Mouse (Mus musculus): ENCODE results near the gene Taok1.
A peak's percentile ranks its signal among the peaks of the same experiment; 100 is the strongest.

The Taok1 gene

GRCm38 (mm10) chr11:77507426-77507825 is 100.2 kb downstream of the Taok1 start:
- no peak for DNase-seq

DNA sequence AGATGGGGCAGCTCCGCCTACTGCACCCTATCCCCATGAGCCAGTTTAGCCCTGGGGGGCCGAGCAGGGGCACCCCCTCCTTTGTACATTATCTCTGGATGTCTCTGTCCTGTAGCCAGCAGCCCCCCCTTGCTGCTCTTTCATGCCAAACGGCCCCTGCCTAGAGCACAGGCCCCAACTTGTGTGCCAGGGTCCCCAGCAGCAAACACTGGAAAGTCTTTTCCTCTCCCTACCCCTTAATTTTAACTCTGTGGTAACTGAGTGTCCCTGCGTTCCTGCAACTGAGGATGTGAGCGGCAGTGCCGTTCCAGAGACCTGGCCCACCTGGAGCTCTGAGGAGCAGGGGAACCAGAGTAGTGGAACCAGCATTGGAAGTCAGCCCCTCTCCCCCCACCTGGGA is 100.7 kb downstream of the Taok1 start:
- peak in 1 of 2 experiments; percentile 17 for DNase-seq

DNA sequence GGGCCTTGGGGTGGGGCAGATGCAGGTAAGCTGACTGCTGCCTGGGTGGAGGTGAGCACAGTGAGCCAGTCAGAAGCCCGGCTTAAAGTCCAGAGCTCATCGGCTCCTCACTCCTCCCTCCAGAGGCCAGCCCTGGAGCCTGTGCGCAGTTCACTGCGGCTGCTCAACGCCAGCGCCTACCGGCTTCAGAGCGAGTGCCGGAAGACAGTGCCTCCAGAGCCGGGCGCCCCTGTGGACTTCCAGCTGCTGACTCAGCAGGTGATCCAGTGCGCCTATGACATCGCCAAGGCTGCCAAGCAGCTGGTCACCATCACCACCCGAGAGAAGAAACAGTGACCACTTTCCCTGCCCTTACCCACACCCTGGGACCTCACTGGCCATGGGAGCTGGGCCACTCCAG is 101.3 kb downstream of the Taok1 start:
- peak in 1 of 2 experiments; percentile 27 for DNase-seq

DNA sequence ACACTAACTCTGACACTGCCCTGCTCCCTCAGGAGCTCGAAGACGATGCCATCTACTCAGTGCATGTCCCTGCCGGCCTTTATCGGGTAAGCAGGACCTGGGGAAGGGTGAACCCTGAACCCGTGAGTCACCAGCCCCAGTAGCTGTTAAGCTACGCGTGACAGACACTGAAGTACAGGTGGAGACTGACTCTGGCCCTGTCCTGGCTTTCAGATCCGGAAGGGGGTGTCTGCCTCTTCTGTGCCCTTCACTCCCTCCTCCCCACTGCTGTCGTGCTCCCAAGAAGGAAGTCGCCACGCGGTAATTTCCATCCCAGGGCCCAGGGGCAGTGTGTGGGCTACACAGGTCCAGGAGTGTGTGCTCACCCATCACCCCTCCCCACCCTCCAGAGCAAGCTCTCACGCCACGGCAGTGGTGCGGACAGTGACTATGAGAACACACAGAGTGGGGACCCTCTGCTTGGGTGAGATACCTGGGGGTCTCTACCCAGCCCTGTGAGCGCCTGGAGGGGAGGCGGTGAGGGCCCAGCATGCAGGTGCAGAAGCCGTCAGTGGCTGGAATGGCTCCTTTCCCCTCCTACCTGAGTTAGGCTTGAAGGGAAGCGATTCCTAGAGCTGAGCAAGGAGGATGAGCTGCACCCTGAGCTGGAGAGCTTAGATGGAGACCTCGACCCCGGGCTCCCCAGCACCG is 102.2 kb downstream of the Taok1 start:
- DNase-seq = peak in 1 of 2 experiments; percentile 20

DNA sequence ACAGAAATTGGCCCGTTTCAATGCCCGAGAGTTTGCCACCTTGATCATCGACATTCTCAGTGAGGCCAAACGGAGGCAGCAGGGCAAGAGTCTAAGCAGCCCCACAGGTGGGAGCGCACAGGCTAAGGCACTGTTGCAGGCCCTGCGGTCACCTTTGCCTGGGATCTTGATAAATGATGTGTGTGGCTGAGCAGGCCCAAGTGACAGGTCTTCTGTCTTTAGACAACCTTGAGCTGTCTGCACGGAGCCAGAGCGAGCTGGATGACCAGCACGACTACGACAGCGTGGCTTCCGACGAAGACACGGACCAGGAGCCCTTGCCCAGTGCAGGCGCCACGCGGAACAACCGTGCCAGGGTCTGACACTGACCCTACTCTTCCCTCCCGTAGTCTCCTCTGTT is 103.2 kb downstream of the Taok1 start:
- no peak for DNase-seq

DNA sequence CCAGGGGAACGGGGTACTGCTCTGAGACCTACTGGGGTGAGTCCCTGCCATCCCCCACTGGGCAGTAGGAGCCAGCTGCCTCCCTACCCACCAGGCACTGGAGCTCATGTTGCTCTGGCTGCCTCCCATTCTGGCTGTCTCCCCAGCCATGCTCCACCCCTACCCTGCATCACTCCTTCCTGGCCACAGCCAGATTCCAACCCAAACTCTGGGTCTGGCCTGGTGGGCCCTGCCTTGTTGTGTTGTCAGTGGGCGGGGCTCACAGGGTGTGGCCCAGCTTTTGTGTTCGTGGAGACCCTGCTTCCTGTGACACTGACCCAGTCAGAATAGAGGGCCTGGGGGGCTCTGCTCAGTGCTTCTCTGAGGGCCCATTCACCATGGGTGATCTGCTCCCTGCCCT is 104.1 kb downstream of the Taok1 start:
- no peak for DNase-seq

DNA sequence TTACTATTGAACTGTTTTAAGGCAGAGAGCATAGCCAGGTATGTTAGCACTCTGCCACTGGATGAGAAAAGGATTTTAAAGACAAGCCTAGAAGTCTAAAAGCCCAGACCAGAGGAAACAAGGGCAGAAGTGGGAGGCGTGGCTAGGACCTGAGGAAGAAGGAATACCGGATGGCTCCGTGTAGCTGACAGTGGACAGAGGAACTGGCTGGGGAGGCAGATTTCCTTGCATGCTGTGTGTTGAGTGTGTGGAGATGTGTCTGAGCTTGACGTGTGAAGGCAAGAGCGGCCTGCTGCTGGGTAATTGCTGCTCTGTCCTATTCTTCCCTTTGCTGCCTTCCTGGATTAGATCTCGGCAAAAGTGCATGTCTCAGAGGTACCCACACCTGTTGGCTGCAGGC is 105.1 kb downstream of the Taok1 start:
- no peak for DNase-seq

GRCm38 (mm10) chr11:77501971-77502370 is 105.6 kb downstream of the Taok1 start:
- no peak for DNase-seq

DNA sequence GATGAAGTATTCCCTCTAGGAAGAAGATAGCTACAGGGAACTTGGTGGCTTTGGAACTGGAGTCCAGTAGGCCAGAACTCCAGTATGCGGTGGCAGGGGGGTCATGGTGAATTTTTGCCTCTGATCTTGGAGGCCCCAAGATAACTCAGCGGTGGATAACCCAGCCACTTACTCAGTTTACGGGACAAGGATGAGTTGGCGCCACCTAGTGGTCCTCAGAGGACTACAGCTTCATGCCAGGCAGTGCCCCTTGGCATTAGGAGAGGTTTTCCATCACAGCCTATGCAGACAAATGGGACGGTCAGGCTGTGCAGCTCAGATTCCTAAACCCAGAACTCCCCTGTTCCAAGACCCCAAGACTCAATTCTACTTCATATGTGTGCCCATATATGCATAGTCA is 106.2 kb downstream of the Taok1 start:
- DNase-seq = peak; percentile 69 to 75

- no peak for DNase-seq
Measured at GRCm38 (mm10) chr11:77500361-77501325, 107.0 kb downstream of the Taok1 start.

DNA sequence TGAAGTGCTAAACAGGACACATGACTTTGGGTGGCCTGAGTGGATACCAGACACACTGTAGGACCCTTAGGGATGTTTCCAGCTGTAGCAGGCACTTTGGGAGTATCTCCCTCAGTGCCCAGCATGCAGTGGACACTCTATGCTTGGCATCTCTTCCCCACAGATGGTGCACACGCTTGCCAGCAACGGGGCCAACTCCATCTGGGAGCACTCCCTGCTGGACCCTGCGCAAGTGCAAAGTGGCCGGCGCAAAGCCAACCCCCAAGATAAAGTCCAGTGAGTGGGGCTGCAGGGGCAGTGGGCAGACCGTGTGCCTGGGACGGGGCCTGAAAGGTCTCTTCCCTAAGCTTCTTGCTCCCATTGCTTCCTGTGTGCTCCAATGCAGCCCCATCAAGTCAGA is 108.3 kb downstream of the Taok1 start:
- DNase-seq = no peak

DNA sequence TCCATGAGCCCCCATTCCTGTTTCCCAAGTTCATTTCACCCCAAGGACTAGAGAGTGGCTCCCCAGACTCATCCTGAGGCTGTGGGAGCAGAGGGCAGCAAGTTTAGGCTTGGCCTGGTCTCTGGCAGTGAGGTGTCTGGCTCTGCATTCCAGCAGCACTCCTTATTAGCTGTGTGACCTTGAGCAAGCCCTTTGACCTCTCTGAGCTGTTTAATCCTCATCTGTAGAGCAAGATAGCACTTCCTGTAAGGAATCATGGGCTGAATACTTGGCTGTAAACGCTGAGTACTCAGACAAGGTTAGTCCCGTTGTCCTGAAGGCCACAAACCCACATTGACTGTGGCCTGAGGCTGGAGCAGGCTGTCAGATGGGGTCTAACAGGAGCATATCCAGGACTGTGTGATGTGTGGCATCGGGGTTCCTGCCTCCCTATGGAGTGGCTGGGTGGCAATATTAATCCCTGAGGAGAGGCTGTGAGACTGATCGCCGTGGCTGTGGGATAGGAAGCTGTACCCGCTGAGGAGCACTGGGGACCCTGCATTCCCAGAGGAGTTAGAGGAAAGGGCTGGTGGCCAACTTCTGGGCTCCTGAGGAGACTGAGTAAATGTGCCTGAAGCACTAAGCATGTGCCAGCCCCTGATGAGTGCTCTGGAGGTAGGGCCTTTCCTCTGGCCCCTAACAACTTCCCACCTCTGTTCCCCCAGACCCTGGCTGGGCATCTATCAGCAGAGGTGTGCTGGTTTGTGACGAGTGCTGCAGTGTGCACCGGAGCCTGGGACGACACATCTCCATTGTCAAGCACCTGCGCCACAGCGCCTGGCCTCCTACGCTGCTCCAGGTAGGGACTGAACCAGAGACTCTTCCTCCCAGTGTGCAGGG is 109.1 kb downstream of the Taok1 start:
- no peak for DNase-seq

- DNase-seq = no peak
Measured at GRCm38 (mm10) chr11:77497851-77498250, 109.8 kb downstream of the Taok1 start.

DNA sequence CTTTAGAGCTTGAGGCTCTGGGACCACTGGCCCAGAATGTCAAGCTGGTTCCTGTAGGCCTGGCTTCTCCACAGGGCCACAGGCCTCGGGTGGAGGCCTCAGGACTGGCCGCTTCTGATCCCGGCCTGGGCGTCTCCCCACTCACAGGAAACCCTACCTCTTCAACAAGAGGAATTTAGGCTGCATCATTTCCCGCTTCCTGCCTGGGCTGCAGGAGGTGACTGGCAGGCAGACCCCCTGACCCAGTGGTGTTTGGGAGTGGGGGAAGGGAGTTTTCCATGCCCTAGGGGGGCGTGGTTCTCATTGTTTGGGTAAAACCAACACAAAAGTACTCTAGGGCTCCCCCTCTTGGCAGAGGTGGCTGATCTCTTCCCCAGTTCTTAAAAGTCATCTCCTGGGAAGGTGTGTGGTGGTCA is 110.3 kb downstream of the Taok1 start:
- peak; percentile 59 to 62 for DNase-seq

GRCm38 (mm10) chr11:77495507-77495906 is 112.1 kb downstream of the Taok1 start:
- no peak for DNase-seq

DNA sequence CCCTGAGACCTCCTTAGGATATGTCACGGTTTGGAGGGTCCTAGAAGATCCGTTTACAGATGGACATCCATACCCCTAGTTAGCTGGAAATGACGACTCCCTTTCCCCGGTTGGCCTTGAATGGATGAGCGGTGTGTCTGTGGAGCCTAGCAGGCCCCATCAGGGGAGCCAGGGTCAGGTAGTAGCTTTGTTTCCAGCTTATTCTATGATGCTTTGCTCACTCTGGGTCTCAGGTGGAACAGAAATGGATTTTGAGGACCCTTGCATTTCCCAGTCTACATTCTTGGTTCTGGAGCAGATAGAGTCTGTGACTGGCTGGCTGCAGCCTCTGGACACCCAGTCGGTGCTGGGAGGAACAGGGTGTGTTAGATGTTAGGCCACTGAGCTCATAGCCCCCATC is 112.8 kb downstream of the Taok1 start:
- no peak for DNase-seq

GRCm38 (mm10) chr11:77494344-77494676 is 113.3 kb downstream of the Taok1 start:
- DNase-seq = no peak

GRCm38 (mm10) chr11:77493512-77494343 is 113.9 kb downstream of the Taok1 start, which contains the start of gene Git1:
TSS of gene Git1 (plus strand) at chr11:77493562.
- peak; percentile 54 to 70 for DNase-seq

- DNase-seq = peak; percentile 92 to 95
Measured at GRCm38 (mm10) chr11:77492911-77493332, 114.7 kb downstream of the Taok1 start.

DNA sequence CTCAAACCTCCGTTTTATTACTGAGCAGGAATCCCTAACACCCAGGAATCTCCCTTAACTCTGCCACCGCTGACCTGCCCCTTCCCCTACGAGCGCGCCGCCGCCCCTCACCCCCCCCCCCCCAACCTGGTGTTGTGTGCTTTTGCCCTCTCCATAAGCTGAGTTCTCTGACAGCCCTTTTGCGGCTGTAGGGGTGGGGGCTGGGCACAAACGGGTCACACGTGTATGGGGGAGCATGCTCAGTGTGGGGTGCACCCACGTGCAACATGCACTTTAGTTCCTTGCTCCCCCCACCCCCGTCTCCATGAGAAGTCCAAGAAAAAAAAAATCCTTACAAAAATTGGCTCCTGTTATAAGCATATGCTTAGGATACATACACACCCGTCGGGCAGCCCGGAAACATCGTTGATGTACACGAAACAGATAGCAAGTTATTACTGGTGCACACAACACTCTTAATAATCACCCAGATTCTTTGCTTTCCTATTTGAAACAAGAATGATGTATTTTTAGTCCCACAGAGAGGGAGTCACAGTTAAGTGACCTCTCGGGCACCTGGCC is 115.2 kb downstream of the Taok1 start:
- DNase-seq = peak; percentile 60 to 75

DNA sequence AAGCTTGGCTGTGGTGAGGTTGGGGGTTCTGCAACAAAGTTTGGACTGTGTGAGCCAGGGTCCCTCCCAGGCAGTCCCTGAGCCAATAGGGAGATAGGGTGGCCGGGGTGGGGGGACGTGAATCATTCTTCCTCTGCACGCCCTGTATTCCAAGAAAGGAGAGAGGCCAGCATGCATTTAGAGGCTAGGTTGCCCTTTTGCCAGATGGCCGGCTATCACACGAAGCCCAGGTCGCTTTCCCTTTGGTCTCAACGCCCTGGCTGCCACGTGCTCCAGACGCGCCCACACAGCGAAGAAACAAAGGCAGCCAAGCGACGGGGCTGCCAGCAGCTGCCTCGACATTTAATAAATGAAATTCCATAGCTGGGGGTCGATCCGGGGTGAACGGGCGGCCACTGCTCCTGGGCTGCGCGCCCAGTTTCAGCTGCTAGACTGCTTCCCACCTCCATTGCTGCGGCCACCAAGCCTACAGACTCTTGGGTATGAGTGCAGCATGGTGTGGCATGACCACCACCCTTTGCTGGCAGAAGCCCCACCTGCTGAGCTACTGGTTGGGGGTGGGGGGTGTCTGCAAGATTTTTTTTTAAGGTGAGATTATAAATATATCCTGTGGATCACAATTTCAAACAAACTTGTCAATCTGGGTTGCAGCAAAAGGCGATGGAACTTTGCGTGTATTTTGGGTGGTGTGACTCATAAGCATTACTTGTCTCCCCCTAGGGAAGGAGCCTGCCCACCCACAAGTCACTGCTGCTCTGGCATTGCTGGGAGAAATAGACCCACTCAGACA is 115.9 kb downstream of the Taok1 start:
- peak in 1 of 2 experiments; percentile 52 for DNase-seq

Measured in thymus, postnatal 36 days (tissue).